Mouse (Mus musculus): ENCODE data around the gene Fto. TPM values are rescaled to one million over a fixed set of nuclear protein-coding genes. Genes with fewer than 3 reads are reported as not detected.

Fto gene
- total RNA-seq, 2 experiments from 2014 or later, result 143 TPM

DNA sequence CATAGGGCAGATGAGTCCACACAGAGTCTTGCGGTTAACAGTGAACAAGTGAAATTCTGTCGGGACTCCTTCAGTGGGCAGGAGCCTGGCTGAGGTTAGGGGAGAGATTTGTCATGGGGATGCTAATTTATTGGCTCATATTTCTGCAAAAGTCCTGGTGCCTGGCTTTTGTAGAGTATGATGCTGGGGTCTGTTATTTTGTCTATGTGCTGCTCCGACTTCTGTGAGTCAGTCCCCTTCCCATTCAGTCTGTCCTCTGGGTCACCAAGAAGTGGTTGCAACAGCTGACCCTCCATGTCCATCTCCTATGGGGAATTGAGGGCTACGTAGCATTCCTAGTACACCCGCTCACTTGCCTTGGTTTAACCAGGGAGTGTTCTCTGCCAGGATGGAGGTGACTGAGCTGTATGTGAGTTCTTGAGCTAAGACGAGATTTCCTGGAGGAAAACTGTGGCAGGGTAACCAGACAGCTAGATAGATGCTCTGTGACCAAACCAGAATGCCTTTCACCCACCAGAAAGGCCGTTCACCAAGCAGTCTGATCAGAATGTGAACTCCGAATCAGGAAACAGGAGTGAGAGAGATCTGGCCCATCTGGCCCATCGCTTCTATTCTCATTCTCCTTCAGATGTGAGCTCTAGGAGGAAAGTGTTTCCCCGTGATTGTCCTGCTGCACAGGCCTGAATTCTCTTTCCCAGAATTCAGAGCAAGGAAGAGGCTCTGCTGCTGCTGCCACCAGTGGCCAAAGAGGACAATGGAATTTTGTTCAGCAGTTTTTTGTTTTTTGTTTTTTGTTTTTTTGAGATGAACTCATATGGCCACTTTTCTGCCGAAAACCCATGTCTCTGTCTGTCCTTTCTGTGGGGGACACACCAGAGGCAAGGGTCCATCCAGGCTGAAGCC, 302.7 kb downstream of the Fto start:
- intact Hi-C loops (cut with DNase I), result no loop called here
- no peak for DNase-seq (ENCODE audit: low spot score in 2 of 2)

DNA sequence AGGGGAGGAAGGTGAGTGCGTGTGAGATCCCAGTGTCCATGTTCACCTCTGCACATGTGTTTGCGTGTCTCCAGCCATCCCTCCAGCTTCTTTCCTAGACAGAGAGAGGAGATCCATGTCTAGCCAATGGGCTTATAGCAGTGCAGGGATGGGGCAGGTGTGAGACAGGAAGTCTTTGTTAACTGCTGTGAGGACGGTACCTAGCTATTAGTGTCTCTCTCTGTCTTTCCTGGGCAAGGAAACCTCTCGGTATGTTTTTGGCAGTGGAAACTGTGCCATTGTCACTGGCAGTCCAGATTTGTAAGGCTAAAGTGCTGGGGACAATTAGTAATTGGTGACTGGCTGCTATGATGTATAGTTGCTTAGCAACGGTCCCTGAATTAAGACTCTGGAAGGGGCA, 304.4 kb downstream of the Fto start:
- no peak for DNase-seq (ENCODE audit: low spot score in 2 of 2)
- intact Hi-C loops (cut with DNase I), result no loop called here

DNA sequence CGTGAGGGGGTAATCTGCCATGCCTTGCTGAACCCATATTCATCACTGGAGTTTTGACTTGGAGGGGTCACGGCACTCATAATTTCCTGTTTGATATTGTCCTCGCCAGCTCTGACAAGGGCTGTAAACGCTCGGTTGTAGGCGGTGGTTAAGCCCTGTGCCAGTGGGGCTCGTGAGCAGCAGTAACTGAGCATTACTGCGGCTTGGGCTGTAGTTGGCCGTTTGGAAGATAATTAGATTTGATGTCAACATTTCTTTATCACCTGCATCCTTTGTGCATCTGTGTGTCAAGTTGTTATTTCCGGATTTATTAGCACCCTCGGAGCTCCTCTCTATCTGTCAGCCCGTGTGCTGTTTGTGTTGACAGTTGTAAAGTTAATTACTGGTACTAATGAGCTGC, 309.4 kb downstream of the Fto start:
- DNase-seq (ENCODE audit: low spot score in 2 of 2), result no peak
- intact Hi-C loops (cut with DNase I), result no loop called here

DNA sequence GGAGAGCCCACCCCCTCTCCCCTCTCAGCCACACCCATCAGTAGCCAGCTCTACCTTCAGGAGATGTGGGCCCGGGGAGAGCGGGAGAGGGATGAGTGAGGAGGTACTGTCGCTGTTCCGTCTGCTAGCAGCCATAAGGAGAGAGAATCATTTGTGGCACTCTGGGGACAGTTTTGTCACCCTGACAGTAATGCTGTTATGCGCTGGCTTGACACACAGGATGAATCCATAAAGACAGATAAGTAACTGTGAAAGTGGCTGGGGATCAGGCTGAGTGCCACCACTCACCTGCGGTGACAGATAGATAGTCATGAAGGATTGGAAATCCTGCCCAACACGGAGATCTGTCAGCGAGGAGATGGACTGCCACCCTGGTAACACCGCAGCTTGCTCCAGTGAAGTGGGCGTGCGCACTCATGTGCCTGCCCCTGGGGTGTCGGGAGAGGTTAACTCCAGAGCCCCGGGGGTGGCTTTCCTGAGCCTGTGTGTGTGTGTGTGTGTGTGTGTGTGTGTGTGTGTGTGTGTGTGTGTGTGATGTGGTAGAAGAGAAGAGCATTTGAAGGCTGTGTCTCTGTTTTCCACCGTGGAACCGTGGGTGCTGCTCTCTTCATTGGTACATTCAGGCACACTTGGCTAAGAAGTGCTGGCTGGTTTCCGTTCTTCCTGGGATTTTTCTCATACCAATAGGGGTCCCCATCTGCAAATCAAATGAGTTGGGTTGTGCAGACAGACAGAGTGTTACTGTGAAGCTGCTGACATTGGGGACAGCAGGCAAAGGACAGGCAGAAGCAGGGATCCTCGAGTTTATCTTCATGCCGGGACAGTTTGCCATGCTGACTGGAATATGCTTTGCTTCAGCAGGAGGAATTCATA, 312.6 kb downstream of the Fto start:
- DNase-seq (ENCODE audit: low spot score in 2 of 2), result peak; percentile 23 to 39
- intact Hi-C loops (cut with DNase I), result no loop called here

DNA sequence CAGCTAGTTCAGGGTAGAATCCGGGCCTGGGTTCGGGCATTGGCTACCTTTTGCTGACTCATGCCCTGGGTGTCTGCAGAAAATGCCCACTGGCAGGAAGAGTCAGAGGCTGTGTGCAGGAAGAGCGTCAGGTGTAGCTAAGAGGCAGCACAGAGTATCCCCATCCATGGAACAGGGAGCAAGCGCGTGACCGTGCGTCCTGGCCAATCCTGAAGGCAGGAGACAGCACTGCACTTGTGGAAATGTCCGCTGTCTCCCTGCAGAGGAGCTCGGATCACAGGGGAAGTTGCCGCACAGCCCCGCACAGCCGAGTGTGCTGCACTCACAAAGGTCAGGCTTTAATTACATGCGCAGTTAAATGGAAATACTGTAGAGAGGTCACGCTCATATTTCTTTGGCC, 316.3 kb downstream of the Fto start:
- intact Hi-C loops (cut with DNase I), result no loop called here
- no peak for DNase-seq (ENCODE audit: low spot score in 2 of 2)

DNA sequence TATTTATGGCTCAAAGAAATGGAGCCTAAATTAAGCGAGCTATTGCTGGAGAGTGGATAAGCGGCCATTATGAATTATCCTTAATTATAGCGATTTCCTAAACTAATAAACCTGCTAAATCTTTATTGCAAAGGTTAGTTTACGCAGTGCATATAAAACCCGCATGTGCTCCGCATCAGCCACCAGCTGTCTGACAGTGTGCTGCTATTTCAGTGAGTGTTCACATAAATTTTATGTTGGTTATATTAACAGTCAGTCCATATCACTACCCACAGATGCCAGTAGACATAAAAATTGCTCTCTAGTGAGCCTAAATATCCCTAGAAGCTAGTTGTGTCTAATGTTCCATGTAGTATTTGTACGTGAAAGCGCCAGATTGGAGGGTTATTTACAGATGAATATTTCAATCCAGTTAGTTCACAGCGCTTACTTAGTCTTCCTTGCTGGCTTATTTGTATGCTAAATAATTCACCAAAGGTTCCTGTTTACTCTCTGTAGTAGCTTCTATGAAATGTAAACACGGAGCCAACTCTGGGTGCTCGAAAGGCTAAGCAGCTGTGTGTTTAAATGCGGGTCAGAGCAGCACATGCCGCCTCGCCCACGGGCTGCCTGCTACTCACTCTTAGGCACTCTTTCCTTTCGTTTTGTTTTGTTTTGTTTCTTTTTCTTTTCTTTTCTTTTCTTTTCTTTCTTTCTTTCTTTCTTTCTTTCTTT, 317.2 kb downstream of the Fto start:
- intact Hi-C loops (cut with DNase I), result no loop called here
- no peak for DNase-seq (ENCODE audit: low spot score in 2 of 2)

DNA sequence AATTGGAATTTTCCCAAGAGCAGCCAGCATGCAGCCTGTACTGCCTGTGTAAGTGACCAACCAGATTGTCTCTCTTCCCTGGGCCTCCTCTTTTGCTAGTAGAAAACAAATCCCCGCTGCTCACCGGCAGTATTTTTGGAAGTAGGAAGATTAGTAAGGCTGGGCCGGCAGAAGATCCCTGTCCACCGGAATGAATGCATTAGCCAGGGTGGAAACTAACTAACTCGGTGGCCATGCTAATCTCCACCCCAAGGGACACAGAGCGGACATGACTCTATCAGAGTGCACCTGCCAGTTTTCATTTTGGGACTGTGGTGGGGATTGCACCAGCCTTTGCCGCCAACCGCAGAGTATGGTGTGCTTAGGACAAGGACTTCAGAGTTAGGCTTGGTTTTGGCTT, 319.1 kb downstream of the Fto start:
- intact Hi-C loops (cut with DNase I), result no loop called here
- no peak for DNase-seq (ENCODE audit: low spot score in 2 of 2)

DNA sequence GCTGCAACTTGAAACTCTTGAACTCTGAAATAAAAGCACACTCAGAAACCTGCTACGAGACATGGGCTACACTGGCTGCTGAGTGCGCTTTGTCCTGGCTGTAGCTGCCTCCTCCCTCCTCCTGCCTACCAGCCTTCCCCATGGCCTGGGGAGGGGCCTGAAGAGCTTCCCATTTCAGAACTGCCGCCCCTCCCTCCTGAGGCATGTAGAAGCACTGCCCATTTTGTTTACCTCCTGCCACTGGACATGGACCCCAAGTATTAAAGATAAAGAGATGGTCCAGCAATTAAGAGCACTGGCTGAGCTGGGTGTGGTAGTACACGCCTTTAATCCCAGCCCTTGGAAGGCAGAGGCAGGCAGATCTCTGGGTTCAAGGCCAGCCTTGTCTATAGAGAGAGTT, 322.1 kb downstream of the Fto start:
- DNase-seq (ENCODE audit: low spot score in 2 of 2), result no peak
- intact Hi-C loops (cut with DNase I), result loop anchor here (5.0 kb wide), 1 partner anchor 103 kb away; no protein-coding TSS in a partner anchor

DNA sequence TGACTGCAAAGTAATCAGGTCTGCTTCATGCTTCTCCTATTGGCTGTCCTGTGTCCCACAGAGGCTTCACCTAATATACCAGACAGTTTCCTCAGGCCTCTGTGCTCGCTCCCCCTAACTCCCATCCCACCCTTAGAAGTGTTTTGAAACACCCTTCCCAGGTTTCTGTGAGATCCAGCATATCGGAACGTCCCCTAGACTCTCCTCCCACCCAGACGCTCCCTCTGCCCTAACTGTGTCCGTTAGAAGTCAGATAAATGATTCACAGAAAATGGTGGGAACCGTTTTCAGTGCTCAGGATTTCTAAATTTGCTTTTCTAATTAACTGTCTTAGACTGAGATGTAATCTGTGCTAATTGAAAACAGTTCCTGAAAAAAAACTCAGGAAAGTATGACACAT, 323.6 kb downstream of the Fto start:
- no peak for DNase-seq (ENCODE audit: low spot score in 2 of 2)
- intact Hi-C loops (cut with DNase I), result loop anchor here (5.0 kb wide), 1 partner anchor 105 kb away; no protein-coding TSS in a partner anchor

DNA sequence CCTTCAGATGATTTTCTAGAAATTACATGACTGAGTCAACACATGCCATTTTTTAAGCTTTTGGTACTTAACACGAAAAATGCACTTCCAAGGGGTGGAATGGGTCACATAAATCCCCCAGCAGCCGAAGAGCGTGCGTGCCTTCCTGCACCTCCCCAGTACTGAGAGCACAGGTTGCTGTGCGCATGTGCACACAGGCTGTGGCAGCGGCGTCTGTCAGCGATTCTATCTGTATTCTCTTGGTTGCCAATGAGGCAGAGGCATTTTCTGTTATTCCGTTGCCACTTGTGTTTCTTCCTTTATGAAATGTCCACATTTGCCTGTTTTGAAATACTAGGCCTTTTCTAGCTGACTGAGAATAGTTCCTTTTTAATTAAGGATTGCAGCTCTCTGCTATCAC, 324.4 kb downstream of the Fto start:
- intact Hi-C loops (cut with DNase I), result loop anchor here (5.0 kb wide), 1 partner anchor 105 kb away; no protein-coding TSS in a partner anchor

DNA sequence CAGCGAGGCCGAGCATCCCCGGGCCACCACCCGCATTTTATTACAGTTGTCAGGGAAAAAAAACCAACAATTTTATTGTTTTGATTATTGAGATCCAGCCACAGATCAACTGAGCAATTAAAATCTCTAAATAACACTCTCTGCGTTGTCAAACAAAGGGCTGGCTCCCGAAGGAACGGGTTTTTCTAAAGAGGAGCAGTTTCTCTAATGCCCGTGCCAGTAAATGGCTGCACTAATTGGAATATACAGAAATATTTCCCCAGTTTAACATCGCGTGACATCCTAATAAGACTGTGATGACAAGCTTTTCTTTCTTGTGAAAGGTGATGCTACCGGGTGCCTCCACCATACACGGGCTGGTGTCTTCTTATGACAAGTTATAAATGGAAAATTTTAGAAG, 324.9 kb downstream of the Fto start:
- intact Hi-C loops (cut with DNase I), result loop anchor here (5.0 kb wide), 1 partner anchor 106 kb away; no protein-coding TSS in a partner anchor
- no peak for DNase-seq (ENCODE audit: low spot score in 2 of 2)

More for the DNA sequence above, 324.4 kb downstream of the Fto start:
- DNase-seq (ENCODE audit: low spot score in 2 of 2), result peak; percentile 50

DNA sequence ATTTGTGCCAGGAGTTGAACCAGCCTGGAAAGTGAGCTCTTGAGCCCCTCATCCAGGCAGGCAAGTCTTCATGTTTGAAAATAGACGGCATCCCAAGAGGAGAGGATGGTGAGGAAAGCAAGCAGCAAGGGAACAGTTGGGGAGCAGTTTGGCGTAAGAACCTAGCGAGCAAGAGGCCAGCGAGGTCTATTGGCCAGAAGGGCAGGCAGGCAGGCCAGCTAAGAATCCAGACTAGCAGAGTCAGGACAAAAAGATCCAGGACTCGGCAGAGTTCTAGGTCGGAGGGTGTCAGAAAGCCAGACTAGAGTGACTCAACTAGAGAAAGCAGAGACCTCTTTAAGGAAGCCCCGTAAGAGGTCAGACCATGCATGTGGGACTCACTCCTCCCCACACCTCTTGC, 327.1 kb downstream of the Fto start:
- DNase-seq (ENCODE audit: low spot score in 2 of 2), result no peak
- intact Hi-C loops (cut with DNase I), result no loop called here

DNA sequence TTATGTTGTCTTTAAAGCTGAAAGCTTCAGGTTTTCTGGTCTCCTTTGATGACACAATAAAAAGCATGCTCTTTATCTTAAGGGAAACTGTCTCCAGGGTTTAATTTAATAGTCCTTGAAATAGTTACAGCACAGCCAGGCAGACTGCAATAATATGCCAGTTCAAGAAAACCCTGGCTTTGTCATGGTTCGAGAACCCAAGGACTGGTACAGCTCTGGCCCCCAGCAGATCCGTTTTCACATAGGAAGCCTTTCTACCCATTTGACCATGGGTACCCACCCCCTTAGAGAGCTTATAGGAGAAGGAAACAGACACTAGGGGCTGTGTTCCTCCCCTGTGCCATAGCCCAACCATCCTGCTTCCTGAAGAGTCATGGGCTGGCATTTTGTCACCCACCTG, 332.2 kb downstream of the Fto start:
- no peak for DNase-seq (ENCODE audit: low spot score in 2 of 2)
- intact Hi-C loops (cut with DNase I), result no loop called here

DNA sequence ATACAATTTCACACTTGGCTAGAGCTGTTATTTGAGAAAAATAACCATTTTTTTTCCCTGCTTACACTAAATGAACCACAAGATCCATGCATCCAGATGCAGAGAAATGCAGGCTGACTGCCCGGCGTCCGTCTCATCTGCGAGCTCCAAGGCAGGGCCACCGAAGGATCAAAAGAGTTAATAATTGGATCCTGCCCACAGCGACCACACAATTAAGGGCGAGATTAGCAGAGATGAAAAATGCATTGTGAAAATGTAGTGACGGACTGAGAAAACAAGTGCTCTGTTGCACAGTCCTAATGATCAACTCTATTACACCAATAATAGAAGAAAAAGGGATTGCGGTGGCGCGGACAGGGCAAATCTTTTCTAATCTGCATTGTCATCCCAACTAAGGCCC, 334.6 kb downstream of the Fto start:
- DNase-seq (ENCODE audit: low spot score in 2 of 2), result no peak
- intact Hi-C loops (cut with DNase I), result no loop called here

DNA sequence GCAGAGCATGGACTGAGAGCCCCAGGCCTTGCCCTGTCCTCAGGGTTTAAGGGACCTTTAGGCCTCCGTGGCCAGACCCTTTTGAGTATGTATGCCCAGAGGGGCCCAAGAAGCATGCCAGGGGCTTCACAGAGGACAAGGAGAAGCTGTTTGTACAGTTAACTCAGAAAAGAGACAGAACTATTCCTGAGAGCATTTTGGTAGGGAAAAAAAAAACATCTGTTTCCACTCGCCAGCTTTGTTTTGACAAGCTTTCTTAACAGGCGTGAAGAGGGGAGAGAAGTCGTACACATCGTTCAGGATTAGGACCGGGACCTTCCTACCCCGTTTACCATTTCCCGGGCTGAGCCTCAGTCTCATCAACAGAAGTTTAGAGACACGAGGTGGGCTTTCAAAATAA, 335.5 kb downstream of the Fto start:
- intact Hi-C loops (cut with DNase I), result no loop called here
- no peak for DNase-seq (ENCODE audit: low spot score in 2 of 2)

DNA sequence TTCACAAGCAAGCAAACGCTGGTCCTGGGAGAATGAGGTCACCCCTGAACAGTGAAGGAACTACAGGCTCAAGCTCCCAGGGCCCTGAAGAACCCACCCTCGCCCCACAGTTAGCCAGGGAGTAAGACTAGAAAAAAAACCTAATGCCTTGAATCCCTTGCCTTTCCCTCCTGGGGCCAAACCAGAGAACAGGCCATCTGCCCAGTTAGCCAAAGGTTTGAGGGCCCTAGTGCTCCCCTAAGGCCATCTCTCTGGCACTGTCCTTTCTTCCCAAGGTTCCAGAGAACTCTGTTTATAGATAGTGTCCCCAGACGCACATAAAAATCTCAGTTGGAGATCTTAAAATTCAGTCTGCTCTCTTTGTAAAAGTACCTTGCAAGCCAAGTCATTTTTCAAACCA, 340.2 kb downstream of the Fto start:
- intact Hi-C loops (cut with DNase I), result no loop called here
- no peak for DNase-seq (ENCODE audit: low spot score in 2 of 2)

DNA sequence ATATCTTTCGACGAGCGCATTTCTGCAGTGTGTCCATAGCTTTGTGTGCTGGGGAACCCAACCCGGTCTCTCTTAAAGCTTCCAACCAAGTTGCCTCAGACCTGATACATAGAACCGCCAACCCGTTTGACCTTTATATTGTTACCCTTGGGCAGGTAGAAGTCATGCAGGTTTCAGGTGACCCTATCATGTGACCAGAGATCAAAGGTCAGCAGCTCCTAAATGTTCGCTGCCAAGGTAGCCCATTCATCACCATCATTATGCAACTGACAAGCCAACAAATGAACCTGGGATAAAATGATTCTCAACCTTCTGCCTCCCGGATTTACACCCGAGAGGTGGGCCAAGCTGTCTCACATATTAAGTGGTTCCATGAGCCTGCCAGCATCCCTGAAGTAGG, 344.1 kb downstream of the Fto start:
- intact Hi-C loops (cut with DNase I), result no loop called here
- DNase-seq (ENCODE audit: low spot score in 2 of 2), result no peak

DNA sequence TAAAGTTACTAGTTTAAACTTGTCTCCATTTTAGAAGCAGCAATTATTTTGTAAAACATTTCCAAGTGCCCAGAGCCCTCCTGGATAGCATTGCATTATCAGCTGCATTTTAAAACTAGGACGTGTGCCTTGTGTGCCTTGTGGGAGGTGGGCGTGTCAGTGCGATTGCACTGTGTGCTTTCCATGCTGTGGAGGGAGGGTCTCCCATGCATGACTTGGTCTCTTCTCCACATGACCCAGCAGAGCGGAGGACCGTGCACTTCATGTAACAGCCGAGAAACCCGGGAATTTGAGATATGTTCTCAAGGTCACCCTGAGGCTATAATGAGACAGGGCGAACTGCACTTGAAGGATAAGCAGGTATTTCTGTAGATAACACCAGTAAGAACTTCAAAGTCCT, 347.6 kb downstream of the Fto start:
- intact Hi-C loops (cut with DNase I), result no loop called here
- no peak for DNase-seq (ENCODE audit: low spot score in 2 of 2)

DNA sequence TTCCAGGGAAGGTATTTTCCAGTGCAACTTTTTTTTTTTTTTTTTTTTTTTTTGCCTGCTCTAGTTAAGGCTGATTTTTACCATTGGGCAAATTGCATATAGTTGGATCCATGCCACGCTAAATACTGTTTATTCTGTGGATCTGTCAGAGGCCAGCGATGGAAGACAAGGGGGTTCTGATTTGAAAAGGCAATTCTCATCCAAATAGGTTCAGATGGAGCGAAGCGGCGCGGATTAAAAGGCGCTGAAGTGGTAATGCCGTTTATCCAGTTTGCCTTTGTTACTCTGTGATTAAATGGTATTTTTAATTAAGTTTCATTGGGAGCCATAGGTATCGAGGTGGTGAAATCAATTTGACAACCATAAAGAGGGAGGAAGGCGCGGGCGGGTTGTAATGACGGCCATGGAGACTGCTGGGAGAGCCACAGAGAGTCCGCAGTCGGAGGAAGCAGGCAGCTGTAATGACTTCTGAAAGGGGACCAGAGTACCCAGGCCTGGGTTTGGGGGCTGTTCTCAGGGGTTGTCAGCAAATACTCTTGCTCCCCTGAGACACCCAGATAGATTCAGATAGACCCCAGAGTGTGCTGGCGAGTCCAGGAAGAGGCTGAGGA, 356.2 kb downstream of the Fto start:
- DNase-seq (ENCODE audit: low spot score in 2 of 2), result no peak
- intact Hi-C loops (cut with DNase I), result no loop called here

DNA sequence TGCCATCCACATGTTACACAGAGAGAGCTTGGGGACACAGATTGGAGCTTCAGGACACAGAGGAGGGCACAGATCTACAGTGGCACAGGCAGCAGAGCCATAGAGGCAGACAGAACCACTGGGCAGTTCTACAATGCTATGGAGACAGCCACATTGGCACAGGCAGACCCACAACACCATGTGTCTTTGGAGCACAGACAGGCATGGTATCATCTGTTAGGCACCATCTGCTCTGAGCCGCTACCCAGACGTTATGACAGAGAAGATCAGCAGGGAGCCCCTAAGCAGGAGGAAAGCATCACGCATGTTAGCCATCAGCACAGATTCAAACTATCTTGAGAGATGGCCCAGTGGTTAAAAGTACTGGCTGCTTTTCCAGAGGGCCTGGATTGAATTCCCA, 363.6 kb downstream of the Fto start:
- intact Hi-C loops (cut with DNase I), result no loop called here
- no peak for DNase-seq (ENCODE audit: low spot score in 2 of 2)

Measured in left cerebral cortex, postnatal 25 days (tissue).